Mouse (Mus musculus): ENCODE data around the gene Igf1r.

DNA sequence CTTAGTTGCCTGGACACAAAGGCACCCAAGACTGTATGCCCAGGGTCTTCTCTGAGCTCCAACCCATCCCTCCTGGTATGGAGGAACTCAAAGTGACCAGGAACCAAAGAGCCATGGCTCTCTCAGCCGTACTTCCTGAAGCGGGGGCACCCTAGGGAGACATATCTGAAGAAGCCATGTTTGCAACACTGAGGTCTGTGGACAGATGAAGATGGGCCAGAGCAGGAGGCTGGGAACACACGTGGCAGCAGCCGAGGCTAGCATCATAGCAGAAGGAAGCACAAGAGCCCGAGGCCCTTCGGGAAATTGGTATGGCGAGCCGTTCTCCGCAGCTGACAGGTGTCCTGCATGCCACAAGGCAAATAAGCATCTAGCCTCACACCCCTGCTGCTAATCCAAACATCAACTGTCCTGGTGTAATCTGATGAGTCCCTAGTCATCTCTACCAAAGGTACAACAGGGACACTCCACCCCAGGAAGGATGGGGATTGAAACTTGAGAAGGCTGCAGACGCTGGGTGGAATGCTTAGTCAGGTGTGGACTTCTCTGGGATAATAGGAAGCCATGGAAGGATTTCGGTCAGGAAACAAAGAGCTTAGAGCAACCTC, 286.7 kb downstream of the Igf1r start:
- no peak for TF ChIP-seq GATA1 (IDR thresholded peaks at IDR 0.05; ENCODE audit: low read length)
- TF ChIP-seq TAL1 (IDR thresholded peaks at IDR 0.05; ENCODE audit: low read length), result no peak
